Mouse (Mus musculus): Measurements from ENCODE around the gene Rita1. TPM values are rescaled to one million over a fixed set of nuclear protein-coding genes. Genes with fewer than 3 reads are reported as not detected.
A peak's percentile ranks its signal among the peaks of the same experiment; 100 is the strongest.

Gene Rita1
- polyA plus RNA-seq, 1 experiment from 2014 or later = 14.0 TPM

DNA sequence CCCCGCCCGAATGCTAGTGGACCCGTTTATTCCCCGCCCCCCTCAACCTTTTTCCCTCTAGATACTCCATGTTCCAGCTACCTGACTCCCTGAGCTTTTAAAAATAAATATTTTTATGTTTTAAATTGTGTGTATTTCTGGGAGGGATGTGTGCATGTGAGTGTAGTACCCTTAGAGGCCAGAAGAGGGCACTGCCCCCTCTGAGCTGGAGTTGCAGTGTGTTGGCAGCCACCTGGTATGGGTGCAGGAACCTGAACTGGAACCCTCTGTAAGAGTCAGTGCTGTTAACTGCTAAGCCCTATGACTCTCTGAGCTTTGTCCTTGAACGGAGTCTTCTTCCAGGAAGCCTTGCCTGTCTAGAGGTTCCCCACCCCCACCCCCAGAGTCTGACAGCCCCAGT, 19.5 kb upstream of the Rita1 start:
- H3K9ac ChIP-seq (ENCODE audit: low read length) = no peak overlapping the region
- H3K36me3 ChIP-seq (ENCODE audit: control insufficient read depth, insufficient read depth, low read length) = no peaks in the 10 kb centered on the region; the same call in none of the 2 replicates
- peaks cover 3% of the 10 kb centered on the region; the same call in 1 of the 2 replicates for H3K27me3 ChIP-seq (ENCODE audit: control insufficient read depth, insufficient read depth, low read depth, low read length)
- H3K27ac ChIP-seq (ENCODE audit: low read length) = no peak overlapping the region
- H3K4me1 ChIP-seq (replicated peaks; ENCODE audit: control insufficient read depth, insufficient read depth, low read length) = no peaks in the 10 kb centered on the region
- H3K9me3 ChIP-seq (ENCODE audit: control insufficient read depth, low read length) = peaks cover 3% of the 10 kb centered on the region; the same call in 1 of the 2 replicates
- WGBS = 89% methylated on average over 5 of the region's 5 CpGs
- H3K4me3 ChIP-seq (ENCODE audit: low read length) = no peak overlapping the region
- H3K4me2 ChIP-seq (ENCODE audit: low read depth, low read length) = no peak overlapping the region
- ATAC-seq (ENCODE audit: low read depth) = no peak

- no peak for ATAC-seq (ENCODE audit: low read depth)
- Histone ChIP-seq H3K27me3 (ENCODE audit: control insufficient read depth, insufficient read depth, low read depth, low read length) (peaks cover 3% of the 10 kb centered on the region; the same call in 1 of the 2 replicates), H3K4me3 (ENCODE audit: low read length) (no peak overlapping the region), H3K4me2 (ENCODE audit: low read depth, low read length) (no peak overlapping the region; the same call in 1 of the 2 replicates), H3K4me1 (replicated peaks; ENCODE audit: control insufficient read depth, insufficient read depth, low read length) (no peaks in the 10 kb centered on the region), H3K36me3 (ENCODE audit: control insufficient read depth, insufficient read depth, low read length) (peaks cover 3% of the 10 kb centered on the region), H3K27ac (ENCODE audit: low read length) (no peak overlapping the region), H3K9me3 (ENCODE audit: control insufficient read depth, low read length) (peaks cover 3% of the 10 kb centered on the region; the same call in 1 of the 2 replicates), H3K9ac (ENCODE audit: low read length) (no peak overlapping the region)
- WGBS = 6% methylated on average over 29 of the region's 29 CpGs
Measured at GRCm38 (mm10) chr5:120631128-120631527, 18.7 kb upstream of the Rita1 start.

DNA sequence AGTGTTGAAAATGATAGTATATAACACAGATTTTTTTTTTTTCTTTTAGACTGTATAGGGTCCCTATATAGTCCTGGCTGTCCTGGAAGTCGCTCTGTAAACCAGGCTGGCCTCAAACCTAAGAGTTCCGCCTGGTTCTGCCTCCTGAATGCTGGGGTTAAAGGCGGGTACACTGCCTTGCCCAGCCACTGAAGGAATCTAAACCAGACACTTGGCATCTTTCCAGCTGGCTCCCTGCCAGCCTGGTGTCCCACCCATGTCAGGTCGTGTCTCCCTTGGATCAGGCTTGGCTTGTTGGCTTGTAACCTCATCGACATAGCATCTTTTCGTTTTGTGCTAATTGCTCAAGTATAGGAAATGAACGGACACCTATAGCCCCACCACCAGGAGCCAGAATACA, 16.2 kb upstream of the Rita1 start:
- WGBS = 48% methylated on average over 7 of the region's 7 CpGs
- Histone ChIP-seq H3K4me3 (ENCODE audit: low read length) (no peak overlapping the region), H3K4me2 (ENCODE audit: low read depth, low read length) (no peak overlapping the region), H3K9ac (ENCODE audit: low read length) (no peak overlapping the region), H3K9me3 (ENCODE audit: control insufficient read depth, low read length) (peaks cover 3% of the 10 kb centered on the region; the same call in 1 of the 2 replicates), H3K27me3 (ENCODE audit: control insufficient read depth, insufficient read depth, low read depth, low read length) (no peaks in the 10 kb centered on the region; the same call in 1 of the 2 replicates), H3K27ac (ENCODE audit: low read length) (no peak overlapping the region), H3K36me3 (ENCODE audit: control insufficient read depth, insufficient read depth, low read length) (peaks cover 21% of the 10 kb centered on the region), H3K4me1 (replicated peaks; ENCODE audit: control insufficient read depth, insufficient read depth, low read length) (no peaks in the 10 kb centered on the region)
- ATAC-seq (ENCODE audit: low read depth) = no peak

- peaks cover 3% of the 10 kb centered on the region; the same call in 1 of the 2 replicates for H3K9me3 ChIP-seq (ENCODE audit: control insufficient read depth, low read length)
- no peak for ATAC-seq (ENCODE audit: low read depth)
- H3K4me1 ChIP-seq (replicated peaks; ENCODE audit: control insufficient read depth, insufficient read depth, low read length) = no peaks in the 10 kb centered on the region
- H3K27ac ChIP-seq (ENCODE audit: low read length) = no peak overlapping the region
- no peak overlapping the region for H3K4me2 ChIP-seq (ENCODE audit: low read depth, low read length)
- H3K4me3 ChIP-seq (ENCODE audit: low read length) = no peak overlapping the region
- no peaks in the 10 kb centered on the region; the same call in 1 of the 2 replicates for H3K27me3 ChIP-seq (ENCODE audit: control insufficient read depth, insufficient read depth, low read depth, low read length)
- 90% methylated on average over 15 of the region's 15 CpGs for WGBS
- peaks cover 23% of the 10 kb centered on the region for H3K36me3 ChIP-seq (ENCODE audit: control insufficient read depth, insufficient read depth, low read length)
- H3K9ac ChIP-seq (ENCODE audit: low read length) = no peak overlapping the region
Measured at GRCm38 (mm10) chr5:120627515-120628300, 15.3 kb upstream of the Rita1 start.

- Histone ChIP-seq H3K4me2 (ENCODE audit: low read depth, low read length) (no peak overlapping the region), H3K27me3 (ENCODE audit: control insufficient read depth, insufficient read depth, low read depth, low read length) (no peaks in the 10 kb centered on the region), H3K4me3 (ENCODE audit: low read length) (no peak overlapping the region), H3K36me3 (ENCODE audit: control insufficient read depth, insufficient read depth, low read length) (peaks cover 31% of the 10 kb centered on the region), H3K9me3 (ENCODE audit: control insufficient read depth, low read length) (no peaks in the 10 kb centered on the region), H3K9ac (ENCODE audit: low read length) (no peak overlapping the region), H3K4me1 (replicated peaks; ENCODE audit: control insufficient read depth, insufficient read depth, low read length) (no peaks in the 10 kb centered on the region), H3K27ac (ENCODE audit: low read length) (no peak overlapping the region)
- ATAC-seq (ENCODE audit: low read depth) = peak; percentile 37; the same call in 1 of the 2 replicates
- 38% methylated on average over 18 of the region's 19 CpGs for WGBS
Measured at GRCm38 (mm10) chr5:120626399-120626798, 14.0 kb upstream of the Rita1 start.

- Histone ChIP-seq H3K4me2 (ENCODE audit: low read depth, low read length) (no peak overlapping the region), H3K4me1 (replicated peaks; ENCODE audit: control insufficient read depth, insufficient read depth, low read length) (no peaks in the 10 kb centered on the region), H3K36me3 (ENCODE audit: control insufficient read depth, insufficient read depth, low read length) (peaks cover 48% of the 10 kb centered on the region), H3K27ac (ENCODE audit: low read length) (no peak overlapping the region), H3K4me3 (ENCODE audit: low read length) (no peak overlapping the region), H3K9ac (ENCODE audit: low read length) (no peak overlapping the region), H3K9me3 (ENCODE audit: control insufficient read depth, low read length) (no peaks in the 10 kb centered on the region), H3K27me3 (ENCODE audit: control insufficient read depth, insufficient read depth, low read depth, low read length) (no peaks in the 10 kb centered on the region)
- WGBS = 90% methylated on average over 10 of the region's 10 CpGs
- no peak for ATAC-seq (ENCODE audit: low read depth)
Measured at GRCm38 (mm10) chr5:120624427-120624826, 12.0 kb upstream of the Rita1 start.

DNA sequence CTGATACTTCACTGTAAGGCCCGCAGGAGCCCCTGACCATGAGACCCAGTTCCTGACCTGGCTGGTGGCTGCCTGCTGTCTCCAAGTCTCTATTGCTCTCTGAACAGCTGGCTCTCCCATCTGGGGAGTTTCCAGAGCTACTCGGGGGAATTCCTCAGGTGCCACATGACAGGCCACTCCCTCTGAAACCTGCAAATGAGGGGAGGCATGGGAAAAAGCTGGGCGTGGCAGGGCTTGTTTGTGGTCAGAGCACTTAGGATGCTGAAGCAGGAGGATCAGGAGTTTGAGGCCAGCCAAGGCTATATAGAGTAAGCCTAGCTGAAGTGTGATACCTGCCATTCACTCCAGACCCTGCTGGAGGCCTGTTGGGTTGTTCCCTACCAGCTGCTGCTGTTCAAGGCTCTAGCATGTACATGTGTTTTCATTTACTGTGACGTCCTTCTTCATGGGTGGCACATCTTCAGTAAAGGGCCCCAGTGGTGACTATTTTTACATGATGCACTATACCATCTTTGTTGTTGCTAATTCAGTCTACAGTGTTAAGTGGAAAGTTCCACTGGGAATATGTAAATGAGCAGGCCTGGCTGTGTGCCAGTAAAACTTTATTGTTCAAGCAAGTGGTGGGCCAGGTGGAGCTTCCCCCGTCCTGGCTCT, 9.9 kb upstream of the Rita1 start:
- Histone ChIP-seq H3K9me3 (ENCODE audit: control insufficient read depth, low read length) (no peaks in the 10 kb centered on the region), H3K36me3 (ENCODE audit: control insufficient read depth, insufficient read depth, low read length) (peaks cover 59% of the 10 kb centered on the region), H3K9ac (ENCODE audit: low read length) (no peak overlapping the region), H3K4me1 (replicated peaks; ENCODE audit: control insufficient read depth, insufficient read depth, low read length) (no peaks in the 10 kb centered on the region), H3K4me3 (ENCODE audit: low read length) (no peak overlapping the region), H3K27ac (ENCODE audit: low read length) (no peak overlapping the region), H3K4me2 (ENCODE audit: low read depth, low read length) (no peak overlapping the region), H3K27me3 (ENCODE audit: control insufficient read depth, insufficient read depth, low read depth, low read length) (no peaks in the 10 kb centered on the region)
- WGBS = 75% methylated on average over 5 of the region's 5 CpGs
- no peak for ATAC-seq (ENCODE audit: low read depth)

DNA sequence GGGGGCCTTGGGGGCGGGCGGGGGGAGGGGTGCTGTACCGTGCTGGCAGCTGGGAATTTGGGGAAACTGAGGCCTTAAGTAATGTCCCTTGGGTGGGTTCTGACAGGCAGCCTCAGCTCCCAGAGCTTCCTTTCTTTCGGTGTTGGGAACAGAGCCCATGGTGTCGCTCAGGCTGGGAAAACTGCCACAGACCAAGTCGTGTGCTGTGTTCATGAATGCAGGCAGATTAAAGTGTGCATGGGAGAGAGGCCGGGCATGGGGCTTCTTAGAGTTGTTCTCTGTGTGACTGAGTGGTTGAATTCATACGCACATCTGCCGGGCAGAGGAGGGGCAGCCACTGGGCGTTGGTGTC, 9.4 kb upstream of the Rita1 start:
- Histone ChIP-seq H3K27me3 (ENCODE audit: control insufficient read depth, insufficient read depth, low read depth, low read length) (no peaks in the 10 kb centered on the region), H3K9ac (ENCODE audit: low read length) (no peak overlapping the region), H3K9me3 (ENCODE audit: control insufficient read depth, low read length) (no peaks in the 10 kb centered on the region), H3K4me2 (ENCODE audit: low read depth, low read length) (no peak overlapping the region), H3K27ac (ENCODE audit: low read length) (no peak overlapping the region), H3K36me3 (ENCODE audit: control insufficient read depth, insufficient read depth, low read length) (peaks cover 64% of the 10 kb centered on the region), H3K4me3 (ENCODE audit: low read length) (no peak overlapping the region), H3K4me1 (replicated peaks; ENCODE audit: control insufficient read depth, insufficient read depth, low read length) (no peaks in the 10 kb centered on the region)
- WGBS = 88% methylated on average over 10 of the region's 10 CpGs
- no peak for ATAC-seq (ENCODE audit: low read depth)

DNA sequence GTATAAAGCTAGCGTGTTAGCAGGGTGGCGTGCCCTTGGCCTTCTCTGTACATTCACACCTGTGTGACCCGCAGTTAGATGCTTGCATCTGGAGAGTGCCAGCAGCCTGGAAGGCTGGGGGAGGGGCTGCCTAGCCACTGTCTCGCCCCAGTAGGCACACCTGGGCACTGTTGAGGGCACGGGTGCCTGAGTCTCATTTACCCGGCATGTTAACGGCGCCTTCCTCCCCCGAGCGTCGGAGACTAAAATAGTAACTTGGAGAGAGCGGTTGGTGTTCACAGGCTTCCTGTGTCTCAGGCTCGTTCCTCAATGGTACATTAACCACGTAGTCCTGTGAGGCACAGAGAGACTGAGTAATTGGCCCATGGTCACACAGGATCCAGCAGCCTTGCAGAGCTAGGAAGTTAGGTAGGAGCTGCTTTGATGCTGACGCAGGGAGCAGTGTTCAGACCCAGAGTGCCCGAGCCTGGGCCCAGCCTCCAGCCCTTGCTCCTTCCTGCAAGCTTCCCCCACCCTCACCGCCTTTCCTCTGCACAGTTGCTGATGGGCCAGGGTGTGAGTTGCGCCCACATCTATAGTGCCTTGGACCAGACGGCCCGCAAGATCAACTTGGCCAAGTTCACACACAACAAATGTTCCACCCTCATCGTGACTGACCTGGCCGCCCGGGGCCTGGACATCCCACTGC, 8.8 kb upstream of the Rita1 start:
- WGBS = 91% methylated on average over 23 of the region's 23 CpGs
- H3K27ac ChIP-seq (ENCODE audit: low read length) = no peak overlapping the region
- H3K4me1 ChIP-seq (replicated peaks; ENCODE audit: control insufficient read depth, insufficient read depth, low read length) = no peaks in the 10 kb centered on the region
- H3K4me3 ChIP-seq (ENCODE audit: low read length) = no peak overlapping the region
- ATAC-seq (ENCODE audit: low read depth) = no peak
- peaks cover 63% of the 10 kb centered on the region for H3K36me3 ChIP-seq (ENCODE audit: control insufficient read depth, insufficient read depth, low read length)
- no peaks in the 10 kb centered on the region for H3K27me3 ChIP-seq (ENCODE audit: control insufficient read depth, insufficient read depth, low read depth, low read length)
- H3K9me3 ChIP-seq (ENCODE audit: control insufficient read depth, low read length) = no peaks in the 10 kb centered on the region
- H3K9ac ChIP-seq (ENCODE audit: low read length) = no peak overlapping the region
- H3K4me2 ChIP-seq (ENCODE audit: low read depth, low read length) = no peak overlapping the region

Data from lung, embryonic 16.5 days (tissue).